Mouse (Mus musculus): ENCODE data around the gene Papss2. TPM values are rescaled to one million over a fixed set of nuclear protein-coding genes. Genes with fewer than 3 reads are reported as not detected.
"Not testable (repeated sequence)": the region's sequence is repeated elsewhere in the genome, so short reads cannot be mapped to it uniquely, and the experiment has no call there.

Gene Papss2
- polyA plus RNA-seq, 1 experiment from 2014 or later: 27.5 TPM

DNA sequence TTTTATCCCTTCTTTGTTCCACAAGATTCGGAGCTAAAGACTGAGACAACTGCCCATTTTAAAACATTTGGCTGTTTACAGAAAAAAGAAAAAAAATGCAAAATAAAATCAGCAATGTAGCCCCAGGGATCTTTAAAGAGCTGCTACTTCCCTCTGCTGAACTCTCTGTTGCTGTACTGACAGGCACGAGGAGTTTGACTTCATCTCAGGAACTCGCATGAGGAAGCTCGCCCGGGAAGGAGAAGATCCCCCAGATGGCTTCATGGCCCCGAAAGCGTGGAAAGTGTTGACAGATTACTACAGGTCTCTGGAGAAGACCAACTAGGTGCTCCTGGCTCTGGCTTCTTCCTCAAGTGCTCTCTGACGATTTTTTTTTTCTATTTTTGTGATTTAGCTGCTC, 69.7 kb downstream of the Papss2 start:
- Histone ChIP-seq H3K27ac (ENCODE audit: poor library complexity, severe bottlenecking) (no peak overlapping the region), H3K4me2 (no peak overlapping the region), H3K4me3 (no peak overlapping the region), H3K36me3 (peaks cover 30% of the 10 kb centered on the region), H3K9ac (no peak overlapping the region), H3K4me1 (replicated peaks) (no peaks in the 10 kb centered on the region), H3K27me3 (replicated peaks) (no peaks in the 10 kb centered on the region), H3K9me3 (replicated peaks) (no peaks in the 10 kb centered on the region)
- ATAC-seq (ENCODE audit: insufficient number of reproducible peaks, low FRiP score): no peak
- WGBS: 69% methylated on average over 8 of the region's 8 CpGs

DNA sequence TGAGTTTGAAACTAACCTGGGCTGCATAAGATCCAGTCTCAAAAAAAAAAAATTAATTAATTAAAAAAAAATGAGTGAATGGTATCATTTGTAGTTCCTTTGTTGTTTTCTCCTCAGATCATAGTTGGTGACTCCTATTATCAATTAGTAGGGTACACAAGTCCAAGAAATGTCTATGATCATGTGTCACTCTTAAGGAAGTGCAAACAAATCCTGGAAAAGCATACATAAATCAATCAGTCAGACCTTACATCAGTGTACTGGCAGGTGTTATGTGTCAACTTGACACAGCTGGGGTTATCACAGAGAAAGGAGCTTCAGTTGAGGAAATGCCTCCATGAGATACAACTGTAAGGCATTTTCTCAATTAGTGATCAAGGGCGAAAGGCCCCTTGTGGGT, 72.2 kb downstream of the Papss2 start:
- 76% methylated on average over 1 of the region's 1 CpGs for WGBS
- H3K36me3 ChIP-seq: peaks cover 34% of the 10 kb centered on the region
- H3K9me3 ChIP-seq (replicated peaks); ATAC-seq (ENCODE audit: insufficient number of reproducible peaks, low FRiP score); H3K9ac ChIP-seq; H3K27ac ChIP-seq (ENCODE audit: poor library complexity, severe bottlenecking); H3K27me3 ChIP-seq (replicated peaks); H3K4me3 ChIP-seq; H3K4me1 ChIP-seq (replicated peaks); H3K4me2 ChIP-seq: not testable (repeated sequence)

DNA sequence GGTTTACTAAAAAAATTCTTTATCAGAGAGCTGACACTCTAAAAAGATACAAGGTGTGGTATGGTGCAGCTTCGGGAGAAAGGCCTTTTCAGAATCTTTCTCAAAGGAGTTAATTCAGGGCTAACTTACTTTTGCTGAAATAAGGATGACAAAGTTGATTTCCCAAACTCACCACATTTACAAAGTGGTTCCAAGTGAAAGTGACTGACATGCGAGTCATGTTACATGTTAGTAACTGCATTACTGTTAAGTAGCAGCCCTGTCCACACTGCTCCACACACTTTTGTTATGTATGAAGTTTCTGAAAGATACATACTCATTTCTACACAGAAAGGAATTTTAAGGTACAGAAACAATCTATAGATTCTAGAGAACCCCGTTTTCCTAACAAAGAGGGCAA, 80.2 kb downstream of the Papss2 start:
- Histone ChIP-seq H3K4me2 (no peak overlapping the region), H3K27ac (ENCODE audit: poor library complexity, severe bottlenecking) (no peak overlapping the region), H3K4me1 (replicated peaks) (no peaks in the 10 kb centered on the region), H3K9ac (no peak overlapping the region), H3K36me3 (peaks cover 46% of the 10 kb centered on the region), H3K9me3 (replicated peaks) (no peaks in the 10 kb centered on the region), H3K27me3 (replicated peaks) (no peaks in the 10 kb centered on the region), H3K4me3 (no peak overlapping the region)
- WGBS: 85% methylated on average over 3 of the region's 3 CpGs
- no peak for ATAC-seq (ENCODE audit: insufficient number of reproducible peaks, low FRiP score)

DNA sequence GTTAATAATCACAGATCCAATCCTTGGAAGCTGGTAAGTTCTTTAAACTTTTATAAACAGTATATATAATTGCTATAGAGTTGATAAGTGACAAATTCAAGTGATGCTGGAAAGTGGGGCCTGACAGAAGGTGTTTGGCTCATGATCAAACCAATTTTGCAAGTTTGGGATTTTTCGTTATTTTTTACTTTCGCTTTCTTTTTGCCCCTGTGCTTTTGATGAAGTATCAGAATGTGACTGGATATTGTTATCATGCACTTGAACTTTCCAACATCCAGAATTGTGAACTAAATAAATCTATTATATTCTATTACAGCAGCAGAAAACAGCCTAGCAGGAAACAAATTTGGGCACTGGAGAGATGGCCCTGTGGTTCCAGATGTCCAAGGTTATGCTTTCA, 85.3 kb downstream of the Papss2 start:
- ATAC-seq (ENCODE audit: insufficient number of reproducible peaks, low FRiP score): no peak
- 87% methylated on average over 2 of the region's 2 CpGs for WGBS
- Histone ChIP-seq H3K4me3 (no peak overlapping the region), H3K4me2 (no peak overlapping the region), H3K27ac (ENCODE audit: poor library complexity, severe bottlenecking) (no peak overlapping the region), H3K9me3 (replicated peaks) (no peaks in the 10 kb centered on the region), H3K4me1 (replicated peaks) (no peaks in the 10 kb centered on the region), H3K27me3 (replicated peaks) (no peaks in the 10 kb centered on the region), H3K9ac (no peak overlapping the region), H3K36me3 (peaks cover 40% of the 10 kb centered on the region)

DNA sequence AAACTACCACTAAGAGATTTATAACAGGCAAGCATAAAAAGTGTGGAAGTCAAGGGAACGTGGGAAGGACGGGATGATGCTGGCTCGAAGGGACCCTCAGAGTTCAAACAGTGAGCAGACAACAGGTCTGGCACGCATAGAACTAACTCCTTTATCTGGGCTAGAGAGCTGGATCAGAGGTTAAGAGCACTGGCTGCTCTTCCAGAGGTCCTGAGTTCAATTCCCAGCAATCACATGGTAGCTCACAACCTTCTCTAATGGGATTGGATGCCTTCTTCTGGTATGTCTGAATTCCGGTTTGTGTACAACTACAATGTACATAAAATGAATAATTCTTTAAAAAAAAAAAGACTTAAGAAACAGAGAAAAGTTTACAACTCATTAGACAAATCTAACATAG, 87.5 kb downstream of the Papss2 start:
- no peaks in the 10 kb centered on the region for H3K9me3 ChIP-seq (replicated peaks)
- H3K27me3 ChIP-seq (replicated peaks): no peaks in the 10 kb centered on the region
- H3K27ac ChIP-seq (ENCODE audit: poor library complexity, severe bottlenecking): no peak overlapping the region
- 89% methylated on average over 5 of the region's 5 CpGs for WGBS
- no peak overlapping the region for H3K4me3 ChIP-seq
- no peak overlapping the region for H3K9ac ChIP-seq
- ATAC-seq (ENCODE audit: insufficient number of reproducible peaks, low FRiP score): no peak
- peaks cover 45% of the 10 kb centered on the region for H3K36me3 ChIP-seq
- H3K4me2 ChIP-seq: no peak overlapping the region
- H3K4me1 ChIP-seq (replicated peaks): no peaks in the 10 kb centered on the region

DNA sequence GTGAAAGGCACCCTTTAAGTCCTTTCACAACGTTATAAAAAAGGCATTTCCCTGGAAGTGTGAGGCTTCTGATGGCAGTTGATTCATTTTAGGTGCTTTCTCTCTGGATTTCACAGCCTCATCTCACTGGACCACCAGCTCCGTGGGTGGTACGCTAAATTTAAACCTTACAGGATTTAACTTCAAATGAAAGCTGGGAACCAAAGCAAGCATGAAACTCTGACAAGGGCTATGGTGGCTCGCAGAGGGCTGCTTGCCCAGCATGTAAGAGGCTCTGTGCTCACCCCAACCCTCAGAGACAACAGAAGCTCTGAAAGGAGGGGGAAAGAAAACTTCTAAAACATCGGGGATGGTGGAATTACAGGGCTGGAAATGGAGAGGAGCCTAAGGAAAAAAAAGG, 92.1 kb downstream of the Papss2 start:
- 83% methylated on average over 5 of the region's 5 CpGs for WGBS
- Histone ChIP-seq H3K9me3 (replicated peaks) (no peaks in the 10 kb centered on the region), H3K9ac (no peak overlapping the region), H3K4me2 (no peak overlapping the region), H3K36me3 (peaks cover 40% of the 10 kb centered on the region), H3K4me1 (replicated peaks) (no peaks in the 10 kb centered on the region), H3K27ac (ENCODE audit: poor library complexity, severe bottlenecking) (no peak overlapping the region), H3K27me3 (replicated peaks) (no peaks in the 10 kb centered on the region), H3K4me3 (no peak overlapping the region)
- ATAC-seq (ENCODE audit: insufficient number of reproducible peaks, low FRiP score): no peak

DNA sequence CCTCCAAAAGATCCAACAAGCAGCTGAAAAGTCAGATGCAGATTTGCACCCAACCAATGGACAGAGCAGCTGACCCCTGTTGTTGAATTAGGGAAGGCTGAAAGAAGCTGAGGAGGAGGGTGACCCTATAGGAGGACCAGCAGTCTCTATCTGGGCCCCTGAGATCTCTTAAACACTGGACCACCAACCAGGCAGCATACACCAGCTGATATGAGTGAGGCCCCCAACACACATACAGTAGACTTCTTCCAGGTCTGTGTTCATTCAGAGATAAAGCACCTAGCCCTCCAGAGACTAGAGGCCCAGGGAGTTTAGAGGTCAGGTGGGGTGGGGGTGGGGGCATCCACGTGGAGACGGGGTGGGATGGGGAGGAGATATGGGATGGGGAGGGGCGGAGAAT, 92.6 kb downstream of the Papss2 start:
- peaks cover 40% of the 10 kb centered on the region for H3K36me3 ChIP-seq
- not testable (repeated sequence) for H3K9me3 ChIP-seq (replicated peaks); H3K4me3 ChIP-seq; ATAC-seq (ENCODE audit: insufficient number of reproducible peaks, low FRiP score); H3K4me1 ChIP-seq (replicated peaks); H3K9ac ChIP-seq; H3K4me2 ChIP-seq; H3K27ac ChIP-seq (ENCODE audit: poor library complexity, severe bottlenecking); H3K27me3 ChIP-seq (replicated peaks)
- WGBS: 67% methylated on average over 3 of the region's 3 CpGs

DNA sequence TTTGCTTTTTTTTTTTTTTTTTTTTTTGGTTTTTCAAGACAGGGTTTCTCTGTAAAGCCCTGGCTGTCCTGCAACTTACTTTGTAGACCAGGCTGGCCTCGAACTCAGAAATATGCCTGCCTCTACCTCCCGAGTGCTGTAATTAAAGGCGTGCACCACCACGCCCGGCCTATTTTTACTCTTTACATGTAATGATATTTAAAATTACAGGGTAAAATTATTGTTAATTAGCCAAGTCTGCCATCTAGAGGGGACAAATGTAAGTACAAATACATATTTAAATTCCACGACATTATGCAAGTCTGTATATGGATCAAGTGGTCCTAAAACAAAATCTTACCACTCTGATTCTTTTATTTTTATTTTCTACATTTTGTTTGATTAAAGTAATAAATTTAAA, 94.1 kb downstream of the Papss2 start:
- H3K9me3 ChIP-seq (replicated peaks): no peaks in the 10 kb centered on the region
- H3K36me3 ChIP-seq: peaks cover 49% of the 10 kb centered on the region
- no peak overlapping the region for H3K9ac ChIP-seq
- H3K27me3 ChIP-seq (replicated peaks): no peaks in the 10 kb centered on the region
- ATAC-seq (ENCODE audit: insufficient number of reproducible peaks, low FRiP score): no peak
- 73% methylated on average over 6 of the region's 6 CpGs for WGBS
- H3K27ac ChIP-seq (ENCODE audit: poor library complexity, severe bottlenecking): no peak overlapping the region
- H3K4me1 ChIP-seq (replicated peaks): no peaks in the 10 kb centered on the region
- H3K4me3 ChIP-seq: no peak overlapping the region
- no peak overlapping the region for H3K4me2 ChIP-seq

DNA sequence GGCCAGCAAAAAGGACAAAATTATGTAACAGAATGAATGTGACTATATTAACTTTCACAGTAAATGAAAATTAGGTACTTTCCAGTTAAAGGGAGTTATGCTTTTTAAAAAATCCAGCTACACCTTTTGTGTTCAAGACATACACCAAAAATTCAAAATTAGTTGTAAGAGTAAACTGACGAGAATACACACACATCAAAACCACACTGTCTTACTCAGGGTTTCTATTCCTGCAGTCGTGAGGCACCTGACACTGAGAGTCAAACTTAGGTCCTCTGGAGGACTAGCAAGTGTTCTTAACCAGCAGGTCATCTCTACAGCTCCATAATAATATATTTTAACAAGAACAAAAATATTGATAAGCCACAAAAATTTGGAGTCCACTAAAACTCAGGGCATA, 101.1 kb downstream of the Papss2 start:
- H3K4me3 ChIP-seq: no peak overlapping the region
- ATAC-seq (ENCODE audit: insufficient number of reproducible peaks, low FRiP score): no peak
- no peaks in the 10 kb centered on the region for H3K27me3 ChIP-seq (replicated peaks)
- no peak overlapping the region for H3K4me2 ChIP-seq
- peaks cover 63% of the 10 kb centered on the region for H3K36me3 ChIP-seq
- H3K9me3 ChIP-seq (replicated peaks): no peaks in the 10 kb centered on the region
- no peaks in the 10 kb centered on the region for H3K4me1 ChIP-seq (replicated peaks)
- no peak overlapping the region for H3K9ac ChIP-seq
- WGBS: 89% methylated on average over 2 of the region's 2 CpGs
- H3K27ac ChIP-seq (ENCODE audit: poor library complexity, severe bottlenecking): no peak overlapping the region

DNA sequence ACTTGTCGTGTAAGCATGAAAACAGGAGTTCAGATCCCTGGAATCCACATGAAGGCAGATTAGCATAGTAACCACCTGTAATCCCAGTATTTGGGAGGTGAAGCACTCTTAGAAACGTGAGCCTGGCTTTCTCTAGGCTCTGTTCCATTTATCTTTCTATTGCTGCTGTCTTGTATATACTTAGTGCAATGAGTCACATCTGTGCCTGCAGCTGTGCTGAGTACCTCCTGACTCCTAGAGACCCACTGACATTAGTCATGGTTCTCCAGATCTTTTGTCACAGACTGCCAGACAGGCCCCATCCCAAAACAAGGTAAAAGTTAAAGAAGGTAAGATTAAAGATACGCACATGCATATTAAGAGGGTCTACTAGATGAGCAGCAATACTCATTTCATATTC, 106.6 kb downstream of the Papss2 start:
- H3K9me3 ChIP-seq (replicated peaks): no peaks in the 10 kb centered on the region
- H3K4me3 ChIP-seq: no peak overlapping the region
- no peak overlapping the region for H3K9ac ChIP-seq
- no peak overlapping the region for H3K4me2 ChIP-seq
- no peak overlapping the region for H3K27ac ChIP-seq (ENCODE audit: poor library complexity, severe bottlenecking)
- H3K27me3 ChIP-seq (replicated peaks): no peaks in the 10 kb centered on the region
- WGBS: 83% methylated on average over 3 of the region's 3 CpGs
- peaks cover 59% of the 10 kb centered on the region for H3K36me3 ChIP-seq
- no peak for ATAC-seq (ENCODE audit: insufficient number of reproducible peaks, low FRiP score)
- H3K4me1 ChIP-seq (replicated peaks): no peaks in the 10 kb centered on the region

DNA sequence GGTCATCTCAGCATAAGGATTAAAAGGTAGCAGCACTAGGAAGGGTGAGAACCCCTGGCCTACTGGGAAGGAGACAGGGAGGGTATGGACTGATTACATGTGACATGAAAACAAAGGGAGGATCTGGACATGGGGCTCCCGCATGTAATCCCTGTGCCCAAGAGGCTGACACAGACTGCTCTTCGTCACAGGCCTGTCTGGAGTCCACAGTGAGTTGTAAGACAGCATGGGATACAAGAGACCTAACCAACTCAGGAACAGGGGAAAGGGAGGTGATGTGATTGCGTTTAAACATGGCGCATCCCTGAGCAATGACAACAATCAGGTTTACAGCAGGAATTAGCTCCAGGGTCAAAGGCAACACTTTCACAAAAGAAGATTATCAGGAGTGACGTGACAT, 113.4 kb downstream of the Papss2 start:
- H3K27me3 ChIP-seq (replicated peaks): no peaks in the 10 kb centered on the region
- no peak overlapping the region for H3K27ac ChIP-seq (ENCODE audit: poor library complexity, severe bottlenecking)
- no peak overlapping the region for H3K4me3 ChIP-seq
- peaks cover 5% of the 10 kb centered on the region for H3K4me1 ChIP-seq (replicated peaks)
- H3K36me3 ChIP-seq: peaks cover 25% of the 10 kb centered on the region
- H3K4me2 ChIP-seq: no peak overlapping the region
- no peak overlapping the region for H3K9ac ChIP-seq
- no peaks in the 10 kb centered on the region for H3K9me3 ChIP-seq (replicated peaks)
- no peak for ATAC-seq (ENCODE audit: insufficient number of reproducible peaks, low FRiP score)
- WGBS: 80% methylated on average over 5 of the region's 5 CpGs

DNA sequence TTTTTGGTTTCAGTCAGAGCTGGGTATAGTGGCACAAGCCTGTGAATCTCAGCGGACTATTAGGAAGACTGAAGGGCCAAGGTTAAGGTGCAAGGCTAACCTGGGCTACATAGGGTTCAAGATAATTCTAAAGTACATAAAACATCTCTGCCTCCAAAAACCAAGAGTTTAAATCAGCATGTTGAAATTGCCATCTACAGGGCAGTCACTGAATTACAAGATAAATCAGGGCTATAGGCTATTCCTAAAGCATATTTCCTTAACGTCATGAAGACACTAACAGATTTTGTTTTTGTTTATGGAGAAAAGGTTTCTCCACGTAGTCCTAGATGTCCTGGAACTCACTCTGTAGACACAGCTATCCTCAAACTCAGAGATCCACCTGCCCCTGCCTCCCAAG, 114.7 kb downstream of the Papss2 start:
- H3K36me3 ChIP-seq: peaks cover 15% of the 10 kb centered on the region
- ATAC-seq (ENCODE audit: insufficient number of reproducible peaks, low FRiP score): no peak
- WGBS: 71% methylated on average over 3 of the region's 3 CpGs
- H3K4me2 ChIP-seq: no peak overlapping the region
- H3K4me3 ChIP-seq: no peak overlapping the region
- H3K9ac ChIP-seq: no peak overlapping the region
- H3K27ac ChIP-seq (ENCODE audit: poor library complexity, severe bottlenecking): no peak overlapping the region
- no peaks in the 10 kb centered on the region for H3K27me3 ChIP-seq (replicated peaks)
- no peaks in the 10 kb centered on the region for H3K9me3 ChIP-seq (replicated peaks)
- peaks cover 5% of the 10 kb centered on the region for H3K4me1 ChIP-seq (replicated peaks)
